Mouse (Mus musculus): ENCODE measurements around the gene Pepd.

Gene Pepd

DNA sequence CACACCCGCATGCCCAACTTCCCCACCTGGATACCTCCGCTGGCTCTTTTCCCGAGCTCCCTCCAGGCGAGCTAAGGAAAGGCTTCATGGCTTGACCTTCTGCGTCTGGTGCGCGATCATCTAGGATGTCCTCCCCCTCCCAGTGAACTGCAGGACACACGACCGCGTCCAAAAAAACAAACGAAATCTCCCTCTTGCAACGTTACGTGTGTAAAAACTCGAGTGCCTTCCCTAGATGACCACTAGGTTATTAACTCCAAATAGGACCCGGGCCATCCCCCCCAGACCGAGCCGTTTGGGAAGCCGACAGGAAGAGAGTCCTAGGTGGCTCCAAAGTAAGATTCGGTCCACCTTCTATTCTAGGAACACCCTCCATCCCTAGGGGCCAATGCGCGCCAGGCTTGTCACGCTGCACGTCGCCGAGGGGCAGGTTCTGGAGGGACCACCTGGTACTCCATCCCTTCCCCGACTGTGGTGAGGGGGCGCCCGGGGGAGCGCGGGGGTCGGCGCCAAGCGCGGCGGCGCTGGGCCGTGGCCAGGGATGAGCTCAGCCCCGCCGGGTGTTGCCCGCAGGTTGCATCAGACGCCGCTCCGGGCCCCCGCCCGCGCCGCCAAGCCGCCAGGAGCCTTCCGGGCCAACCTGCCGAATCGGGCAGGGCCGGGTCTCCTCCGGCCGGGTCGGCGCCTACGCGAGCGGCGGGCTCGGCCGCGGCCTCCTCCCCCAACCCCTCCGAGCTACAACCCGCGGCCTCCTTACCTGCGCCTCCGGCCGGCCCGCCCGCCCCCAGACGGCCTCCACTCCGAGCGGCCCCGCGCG lies 143.6 kb downstream of the Pepd start:
- in situ Hi-C loops (cut with MboI, MseI): no loop called here

- in situ Hi-C loops (cut with MboI, MseI): no loop called here
These were observed 144.3 kb downstream of the Pepd start, which contains the start of gene Cebpg for GRCm38 (mm10) chr7:35056436-35056864. Gene Cebpg, minus strand, starts transcription at chr7:35056573.

GRCm38 (mm10) chr7:35056999-35057398 lies 144.8 kb downstream of the Pepd start:
- in situ Hi-C loops (cut with MboI, MseI): no loop called here

DNA sequence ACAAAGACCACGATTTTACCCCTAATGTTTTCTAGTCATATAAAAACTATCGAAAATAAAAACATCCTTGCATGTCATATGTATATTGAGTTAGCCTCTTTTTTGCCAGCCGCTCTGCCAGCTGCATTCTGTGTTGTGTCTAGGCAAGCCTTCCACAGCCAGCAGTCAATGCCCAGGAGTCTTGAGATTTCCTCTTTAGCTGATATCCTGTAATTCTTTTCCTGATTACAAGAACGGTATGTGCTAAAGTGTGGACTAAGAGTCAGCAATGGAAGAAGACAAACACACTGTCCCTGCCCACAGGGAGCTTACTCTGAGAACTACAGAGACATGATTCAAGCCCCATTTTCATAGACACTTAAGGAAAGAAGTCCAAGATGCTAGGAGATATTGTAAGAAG lies 145.4 kb downstream of the Pepd start:
- in situ Hi-C loops (cut with MboI, MseI): no loop called here

DNA sequence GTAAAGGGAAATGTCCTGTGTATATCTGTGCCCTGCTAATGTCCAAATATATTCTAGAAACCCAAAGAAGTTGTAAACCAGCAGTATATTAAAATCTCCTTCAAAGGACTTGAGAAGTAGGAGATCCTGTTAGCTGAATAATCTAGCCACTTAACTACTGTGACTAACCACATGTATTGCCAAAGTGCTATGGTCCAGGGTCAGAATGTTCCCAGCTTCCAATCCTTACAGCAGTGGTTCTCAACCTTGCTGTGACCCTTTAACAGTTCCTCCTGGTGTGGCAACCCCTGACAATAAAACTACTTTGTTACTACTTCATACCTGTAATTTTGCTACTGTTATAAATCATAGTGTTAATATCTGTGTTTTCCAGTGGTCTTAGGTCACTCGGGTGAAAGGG lies 146.2 kb downstream of the Pepd start:
- in situ Hi-C loops (cut with MboI, MseI): no loop called here

DNA sequence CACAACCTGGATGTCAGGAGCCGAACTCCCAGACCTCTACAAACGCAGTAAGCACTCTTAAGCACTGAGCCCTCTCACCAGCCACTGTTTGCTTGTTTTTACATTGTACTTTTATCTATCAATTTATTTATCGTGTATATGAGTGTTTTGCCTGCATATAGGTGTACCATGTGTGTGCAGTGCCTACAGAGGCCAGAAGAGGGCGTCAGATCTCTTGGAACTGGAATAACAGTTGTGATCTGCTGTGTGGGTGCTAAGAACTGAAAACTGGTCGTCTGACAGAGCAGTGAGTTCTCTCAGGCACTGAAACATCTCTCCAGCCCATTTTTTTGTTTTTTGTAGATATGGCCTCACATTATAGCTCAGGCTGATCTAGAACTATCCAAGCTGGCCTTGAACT lies 147.3 kb downstream of the Pepd start:
- in situ Hi-C loops (cut with MboI, MseI): no loop called here

DNA sequence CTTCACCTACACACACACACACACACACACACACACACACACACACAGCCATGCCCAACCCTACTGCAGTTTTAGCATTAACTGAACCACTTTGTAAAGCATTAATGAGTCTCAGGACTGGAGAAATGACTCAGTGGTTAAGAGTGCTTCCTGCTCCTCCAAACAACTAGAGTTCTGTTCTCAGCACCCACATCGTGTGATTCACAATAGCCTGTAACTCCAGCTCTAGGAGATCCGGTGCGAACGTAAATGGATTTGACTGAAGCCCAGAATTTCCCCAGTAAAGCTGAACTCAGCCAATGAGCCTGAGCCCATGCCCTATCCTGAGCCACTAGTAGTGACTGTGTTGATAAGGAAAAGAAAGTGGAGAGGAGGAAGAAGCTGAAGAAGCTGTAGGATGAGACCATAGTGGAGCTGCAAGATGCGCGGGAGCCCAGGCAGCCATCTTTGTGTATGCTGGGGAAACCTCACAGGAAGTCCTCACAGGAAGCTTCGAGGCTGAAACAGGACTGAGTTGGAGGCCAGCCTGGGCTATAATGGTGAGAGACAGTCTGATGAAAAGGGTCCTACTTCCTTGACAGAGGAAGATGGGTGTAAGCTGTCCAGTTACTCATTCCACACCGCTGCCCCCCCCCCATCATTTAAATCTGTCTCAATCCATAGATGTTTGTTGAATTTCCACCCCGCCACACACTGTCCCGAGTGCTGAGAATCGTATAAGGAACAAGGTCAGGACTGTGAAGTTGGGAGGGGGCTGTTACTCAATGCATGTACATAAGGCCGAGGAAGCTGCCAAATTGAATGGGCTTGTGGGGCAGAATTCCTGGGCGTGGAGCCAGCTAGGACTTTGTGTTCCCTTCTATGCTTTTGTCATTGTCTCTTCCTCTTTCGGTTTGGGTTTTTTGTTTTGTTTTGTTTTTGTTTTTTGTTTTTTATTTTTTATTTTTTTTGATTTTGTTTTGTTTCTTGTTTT lies 152.4 kb downstream of the Pepd start:
- in situ Hi-C loops (cut with MboI, MseI): no loop called here

DNA sequence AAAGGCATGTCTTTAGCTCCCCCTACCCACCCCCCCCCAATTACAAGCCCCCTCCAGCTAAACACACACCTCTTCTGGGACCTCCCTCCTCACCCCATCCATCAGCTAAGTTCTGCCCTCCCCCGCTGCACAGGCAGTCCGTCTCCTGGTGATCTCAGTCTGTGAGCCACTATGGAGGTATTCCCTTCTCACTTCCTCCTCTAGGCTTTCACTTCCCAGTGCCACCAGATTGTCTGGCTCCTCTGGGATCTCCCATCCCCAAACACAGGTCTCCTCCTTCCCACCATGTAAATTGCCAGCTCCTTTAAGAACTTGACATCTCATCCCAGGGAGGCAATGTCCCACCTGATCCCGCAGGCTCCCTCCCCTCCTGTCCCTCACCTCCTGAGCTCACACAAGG lies 153.8 kb downstream of the Pepd start:
- in situ Hi-C loops (cut with MboI, MseI): no loop called here

- in situ Hi-C loops (cut with MboI, MseI): no loop called here
These were observed 154.5 kb downstream of the Pepd start for GRCm38 (mm10) chr7:35066640-35067212.

DNA sequence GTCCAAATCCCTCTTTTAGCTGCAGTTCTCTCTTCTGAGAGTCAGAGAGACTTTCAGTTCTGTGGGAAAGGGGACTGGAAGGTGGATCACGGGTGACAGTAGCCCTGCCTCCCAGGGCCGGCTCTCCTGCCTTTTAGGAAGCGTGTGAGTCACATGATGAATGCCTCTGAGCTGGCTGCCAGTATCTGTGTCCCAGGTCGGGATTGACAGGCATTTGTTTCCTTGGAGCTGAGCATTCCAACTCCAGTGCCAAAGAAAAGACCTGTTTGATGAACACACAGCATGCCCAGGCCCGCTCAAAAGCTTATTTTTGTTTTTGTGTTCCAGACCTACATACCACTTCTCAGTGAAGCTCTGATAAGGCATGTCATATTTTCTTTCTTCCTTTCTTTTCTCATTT lies 164.5 kb downstream of the Pepd start:
- in situ Hi-C loops (cut with MboI, MseI): no loop called here

GRCm38 (mm10) chr7:35080843-35081338 lies 168.7 kb downstream of the Pepd start:
- in situ Hi-C loops (cut with MboI, MseI): no loop called here

DNA sequence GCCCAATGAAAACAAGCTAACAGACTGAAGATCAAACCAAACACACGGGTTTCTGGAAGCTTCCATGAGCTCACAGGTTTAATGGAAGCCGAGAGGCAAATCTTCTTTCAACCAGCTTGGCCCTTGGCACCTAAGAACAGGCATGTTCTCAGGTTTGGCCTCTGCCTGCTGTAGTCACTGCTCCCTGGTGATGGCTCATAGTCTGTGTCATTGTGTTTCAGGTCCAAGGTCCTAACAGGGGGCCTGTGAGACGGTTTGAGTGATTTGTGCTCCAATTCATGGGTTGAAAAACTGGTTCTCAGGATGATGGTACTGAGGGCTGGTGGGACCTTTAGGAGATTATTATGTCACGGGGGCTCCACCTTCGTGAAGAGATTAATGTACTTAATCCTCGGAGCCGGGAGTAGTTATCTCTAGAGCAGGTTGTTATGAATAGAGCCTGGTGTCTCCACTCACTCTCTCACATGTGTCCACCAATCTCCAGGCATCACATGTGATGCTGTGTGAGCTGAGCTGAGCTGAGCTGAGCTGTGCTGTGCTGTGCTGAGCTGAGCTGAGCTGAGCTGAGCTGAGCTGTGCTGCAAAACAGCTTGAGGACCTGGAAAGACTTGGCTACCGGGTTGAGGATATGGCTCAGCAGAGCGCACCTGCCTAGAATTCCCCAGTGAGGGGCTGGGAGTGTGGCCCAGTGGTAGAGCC lies 169.4 kb downstream of the Pepd start:
- in situ Hi-C loops (cut with MboI, MseI): no loop called here

GRCm38 (mm10) chr7:35084565-35085360 lies 172.6 kb downstream of the Pepd start:
- in situ Hi-C loops (cut with MboI, MseI): no loop called here

- in situ Hi-C loops (cut with MboI, MseI): no loop called here
These were observed 174.2 kb downstream of the Pepd start for GRCm38 (mm10) chr7:35086271-35086861.

DNA sequence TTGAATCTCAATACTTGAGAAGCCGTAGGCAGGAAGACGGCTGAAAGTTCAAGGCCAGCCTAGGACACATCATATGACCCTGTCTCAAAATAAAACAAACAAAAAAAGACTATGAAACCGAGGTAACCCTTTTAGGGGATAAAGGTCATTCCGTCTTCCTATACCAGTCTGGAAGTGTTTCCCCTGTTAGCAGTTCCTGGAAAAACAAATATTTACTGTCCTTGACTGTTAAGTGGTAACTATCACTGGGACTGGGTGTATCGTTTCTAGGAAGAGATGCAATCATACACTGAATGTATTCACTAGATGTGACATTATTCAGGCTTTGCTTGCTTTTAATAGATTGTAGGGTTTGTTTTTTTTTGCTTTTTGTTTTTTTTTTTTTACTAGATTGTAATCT lies 178.4 kb downstream of the Pepd start:
- in situ Hi-C loops (cut with MboI, MseI): loop anchor here (5.0 kb wide), 1 partner anchor 48 kb away; no protein-coding TSS in a partner anchor

Measured in regulatory T cell (primary cell).